Mouse (Mus musculus) forebrain, embryonic 13.5 days (tissue): ENCODE measurements around the gene Tyw1. TPM values are rescaled to one million over a fixed set of nuclear protein-coding genes. Genes with fewer than 3 reads are reported as not detected.

ENCODE experiments used
- ATAC-seq: fragments of 200-750 bp; cut with Nextera tagmentation; 2 replicates; pipeline ENCODE4 v1.8.0; 2017
- H3K27ac ChIP-seq: fragments of 300-500 bp; sonication (generic); 2 replicates; pipeline ENCODE4 v1.5.1; 2015; ENCODE audit warnings: inconsistent platforms, mild to moderate bottlenecking, moderate library complexity
- H3K27me3 ChIP-seq: fragments of 300-500 bp; sonication (generic); 2 replicates; pipeline ENCODE4 v1.6.1; 2015; ENCODE audit warnings: mild to moderate bottlenecking, inconsistent platforms
- H3K36me3 ChIP-seq: fragments of 300-500 bp; sonication (generic); 2 replicates; pipeline ENCODE4 v1.6.1; 2015; ENCODE audit warnings: mild to moderate bottlenecking, inconsistent platforms; ENCODE audit not compliant: poor library complexity, severe bottlenecking
- H3K4me1 ChIP-seq: fragments of 300-500 bp; sonication (generic); 2 replicates; pipeline ENCODE4 v1.6.1; 2015; ENCODE audit warnings: inconsistent platforms
- H3K4me2 ChIP-seq: fragments of 300-500 bp; sonication (generic); 2 replicates; pipeline ENCODE4 v1.6.1; 2015; ENCODE audit warnings: inconsistent platforms, mild to moderate bottlenecking, moderate library complexity
- H3K4me3 ChIP-seq: fragments of 300-500 bp; sonication (generic); 2 replicates; pipeline ENCODE4 v1.5.1; 2015; ENCODE audit warnings: mild to moderate bottlenecking, inconsistent platforms
- H3K9ac ChIP-seq: fragments of 300-500 bp; sonication (generic); 2 replicates; pipeline ENCODE4 v1.6.1; 2015; ENCODE audit warnings: mild to moderate bottlenecking, inconsistent platforms
- H3K9me3 ChIP-seq: fragments of 300-500 bp; sonication (generic); replicated peaks from 2 replicates; pipeline ENCODE4 v1.6.1; 2016; ENCODE audit warnings: inconsistent platforms
- WGBS: fragments of 180-500 bp; shearing (Covaris S2); methylation state at CpG from one replicate; pipeline ENCODE4 v1.1.7; 2015; 5-methylcytosine and 5-hydroxymethylcytosine counted together
- polyA plus RNA-seq: library from polyadenylated mRNA; unstranded; fragments of >200 nt; fragmentation: Nextera tagmentation; extraction: Ambion mirVana; gene quantifications from 2 replicates; pipeline ENCODE4 v1.2.1, GENCODE M21; 2015

The Tyw1 gene
- polyA plus RNA-seq, 1 experiment from 2014 or later: 24.4 TPM

DNA sequence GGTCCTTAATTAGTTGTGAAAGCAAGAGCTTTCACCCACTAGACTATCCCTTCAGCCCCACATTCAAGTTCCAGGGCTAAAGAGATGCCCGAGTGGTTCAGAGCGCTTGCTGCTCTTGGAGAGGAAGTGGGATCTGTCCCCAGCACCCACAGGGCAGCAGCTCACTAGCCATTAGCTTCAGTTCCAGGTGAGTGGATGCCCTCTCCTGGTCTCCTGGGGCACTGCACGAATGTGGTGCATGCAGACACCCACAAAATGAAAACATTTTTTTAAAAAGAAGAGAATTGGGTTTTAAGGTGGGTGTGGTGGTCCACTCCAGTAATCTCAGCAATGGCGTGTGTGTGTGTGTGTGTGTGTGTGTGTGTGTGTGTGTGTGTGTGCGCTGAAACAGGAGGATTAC is 40.7 kb downstream of the Tyw1 start:
- H3K36me3 ChIP-seq: peaks cover 69% of the 10 kb centered on the region
- no peak for ATAC-seq
- no peak overlapping the region for H3K4me2 ChIP-seq
- WGBS: 77% methylated on average over 5 of the region's 5 CpGs
- H3K4me1 ChIP-seq: peaks cover 3% of the 10 kb centered on the region; the same call in 1 of the 2 replicates
- no peak overlapping the region for H3K9ac ChIP-seq
- no peaks in the 10 kb centered on the region for H3K9me3 ChIP-seq
- H3K27ac ChIP-seq: no peak overlapping the region
- H3K4me3 ChIP-seq: no peak overlapping the region
- H3K27me3 ChIP-seq: no peaks in the 10 kb centered on the region

DNA sequence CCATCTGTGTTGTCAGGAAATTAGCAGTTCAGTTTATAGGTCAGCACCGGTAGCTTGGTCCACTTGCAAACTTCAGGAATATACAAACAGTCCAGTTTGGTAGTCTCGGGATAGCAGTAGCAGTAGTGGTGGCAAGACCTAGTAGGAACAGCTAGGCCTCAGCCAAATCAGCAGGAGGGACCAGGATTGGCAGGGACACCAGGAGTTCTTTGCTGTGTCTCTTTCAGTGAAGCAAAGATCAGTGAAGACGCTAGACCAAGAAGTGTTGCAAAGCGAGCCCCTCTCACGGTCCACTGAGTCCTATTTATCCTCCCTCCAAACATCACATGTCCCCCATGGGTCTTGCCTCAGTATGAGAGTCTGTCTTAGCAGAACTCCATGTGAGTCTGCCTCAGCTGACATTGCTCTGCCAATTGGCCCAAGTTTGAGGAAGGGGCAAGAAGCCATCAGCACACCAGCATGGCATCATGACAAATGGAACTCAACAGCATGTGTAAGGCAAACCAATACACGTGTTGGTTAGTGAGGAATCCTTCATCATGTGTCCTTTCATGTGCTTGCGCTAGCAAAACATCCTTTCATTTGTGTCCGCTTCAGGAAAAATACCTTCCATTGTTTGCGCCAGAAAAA is 43.5 kb downstream of the Tyw1 start:
- no peaks in the 10 kb centered on the region for H3K27me3 ChIP-seq
- ATAC-seq: no peak
- no peaks in the 10 kb centered on the region for H3K9me3 ChIP-seq
- H3K4me1 ChIP-seq: peaks cover under 1% of the 10 kb centered on the region; the same call in 1 of the 2 replicates
- WGBS: 92% methylated on average over 9 of the region's 9 CpGs
- no peak overlapping the region for H3K4me2 ChIP-seq
- no peak overlapping the region for H3K4me3 ChIP-seq
- no peak overlapping the region for H3K9ac ChIP-seq
- H3K27ac ChIP-seq: no peak overlapping the region
- peaks cover 62% of the 10 kb centered on the region for H3K36me3 ChIP-seq

DNA sequence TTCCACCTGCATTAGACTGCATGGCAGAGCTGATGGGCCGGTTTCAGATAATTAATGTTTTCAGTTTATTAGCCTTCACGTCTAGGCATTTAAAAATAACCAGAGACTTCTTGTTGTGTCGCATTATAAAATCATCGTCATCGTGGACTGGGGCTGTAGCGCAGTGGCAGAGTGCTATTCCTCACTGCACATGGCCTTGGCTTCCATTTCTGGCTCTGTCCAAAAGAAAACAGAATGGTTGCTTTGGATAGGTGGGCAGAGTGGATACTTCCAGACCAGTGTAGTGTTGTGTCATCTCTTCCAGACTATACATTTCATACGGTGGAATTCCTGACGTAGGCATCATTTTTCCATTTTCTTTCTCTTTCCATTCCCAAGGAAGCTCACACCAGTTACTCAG is 44.1 kb downstream of the Tyw1 start:
- Histone ChIP-seq H3K9me3 (no peaks in the 10 kb centered on the region), H3K36me3 (peaks cover 65% of the 10 kb centered on the region), H3K27ac (no peak overlapping the region), H3K9ac (no peak overlapping the region), H3K4me2 (no peak overlapping the region), H3K27me3 (no peaks in the 10 kb centered on the region), H3K4me3 (no peak overlapping the region), H3K4me1 (no peaks in the 10 kb centered on the region)
- WGBS: 91% methylated on average over 8 of the region's 8 CpGs
- ATAC-seq: no peak

DNA sequence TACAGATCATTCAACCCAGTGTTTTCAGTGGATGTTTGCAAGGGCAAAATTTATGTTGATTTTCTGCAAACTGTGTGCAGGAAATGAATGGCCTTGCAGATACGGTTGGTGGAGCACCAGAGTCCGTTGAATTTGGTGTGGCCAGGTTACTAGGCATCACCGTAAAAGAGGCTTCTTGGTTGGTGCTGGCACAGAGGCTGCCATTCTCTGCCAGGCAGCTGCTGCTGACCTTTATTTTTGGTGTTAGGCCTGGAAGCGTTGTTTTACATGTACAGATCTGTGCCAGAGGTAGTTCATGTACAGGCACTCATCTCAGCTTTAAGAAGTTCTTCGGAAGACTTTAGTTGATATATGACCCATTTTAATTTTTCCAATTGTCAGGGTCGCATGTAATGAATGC is 48.2 kb downstream of the Tyw1 start:
- H3K9me3 ChIP-seq: no peaks in the 10 kb centered on the region
- H3K4me1 ChIP-seq: no peaks in the 10 kb centered on the region
- H3K36me3 ChIP-seq: peaks cover 56% of the 10 kb centered on the region
- no peak overlapping the region for H3K4me3 ChIP-seq
- no peaks in the 10 kb centered on the region for H3K27me3 ChIP-seq
- 97% methylated on average over 6 of the region's 6 CpGs for WGBS
- H3K4me2 ChIP-seq: no peak overlapping the region
- no peak overlapping the region for H3K27ac ChIP-seq
- no peak for ATAC-seq
- H3K9ac ChIP-seq: no peak overlapping the region

DNA sequence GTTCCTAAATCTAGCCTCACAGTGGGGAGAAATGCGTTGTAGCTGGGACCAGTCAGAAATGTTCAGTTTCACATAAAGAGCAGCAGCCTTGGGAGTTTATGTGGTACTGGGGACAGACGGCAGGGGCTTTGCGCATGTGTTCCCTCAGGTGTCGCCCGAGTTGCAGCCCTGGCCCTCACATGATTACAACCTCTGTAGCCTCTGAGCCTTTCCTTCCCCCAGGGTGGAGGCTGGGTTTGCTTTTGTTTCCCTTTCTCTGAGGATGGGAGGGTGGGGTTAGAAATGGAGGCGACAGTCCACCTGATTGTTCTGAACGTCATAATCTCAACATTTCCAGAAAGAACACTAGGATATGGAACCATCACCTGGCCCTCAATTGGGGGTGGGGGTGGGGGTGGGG is 52.5 kb downstream of the Tyw1 start:
- no peak overlapping the region for H3K27ac ChIP-seq
- 75% methylated on average over 7 of the region's 7 CpGs for WGBS

DNA sequence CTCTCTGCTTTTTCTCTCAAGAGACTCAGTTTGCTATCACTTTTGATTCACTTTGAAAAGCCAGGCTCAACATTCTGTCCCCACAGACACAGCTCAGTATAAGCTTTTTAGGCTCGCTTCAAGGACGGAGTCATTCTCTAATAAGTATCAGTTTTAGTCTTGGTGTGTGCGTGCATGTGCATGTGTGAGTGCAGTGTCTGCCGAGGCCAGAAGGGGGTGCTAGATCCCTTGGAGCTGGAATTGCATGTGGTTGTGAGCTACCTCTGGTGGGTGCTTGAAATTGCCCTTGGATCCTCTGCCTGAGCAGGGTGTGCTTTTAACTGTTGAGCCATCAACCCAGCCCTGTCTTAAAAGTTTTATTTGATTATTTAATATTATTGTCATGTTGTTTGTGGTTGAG is 54.7 kb downstream of the Tyw1 start:
- Histone ChIP-seq H3K4me3 (no peak overlapping the region), H3K4me2 (no peak overlapping the region), H3K27ac (no peak overlapping the region), H3K4me1 (no peaks in the 10 kb centered on the region), H3K9ac (no peak overlapping the region), H3K9me3 (no peaks in the 10 kb centered on the region), H3K27me3 (no peaks in the 10 kb centered on the region), H3K36me3 (peaks cover 27% of the 10 kb centered on the region)
- ATAC-seq: no peak
- over 99% methylated on average over 4 of the region's 4 CpGs for WGBS

More for the DNA sequence above, 52.5 kb downstream of the Tyw1 start:
- no peaks in the 10 kb centered on the region for H3K9me3 ChIP-seq
- no peak for ATAC-seq
- no peaks in the 10 kb centered on the region for H3K4me1 ChIP-seq
- no peak overlapping the region for H3K4me2 ChIP-seq
- H3K36me3 ChIP-seq: peaks cover 37% of the 10 kb centered on the region
- H3K4me3 ChIP-seq: no peak overlapping the region
- H3K27me3 ChIP-seq: no peaks in the 10 kb centered on the region
- no peak overlapping the region for H3K9ac ChIP-seq

DNA sequence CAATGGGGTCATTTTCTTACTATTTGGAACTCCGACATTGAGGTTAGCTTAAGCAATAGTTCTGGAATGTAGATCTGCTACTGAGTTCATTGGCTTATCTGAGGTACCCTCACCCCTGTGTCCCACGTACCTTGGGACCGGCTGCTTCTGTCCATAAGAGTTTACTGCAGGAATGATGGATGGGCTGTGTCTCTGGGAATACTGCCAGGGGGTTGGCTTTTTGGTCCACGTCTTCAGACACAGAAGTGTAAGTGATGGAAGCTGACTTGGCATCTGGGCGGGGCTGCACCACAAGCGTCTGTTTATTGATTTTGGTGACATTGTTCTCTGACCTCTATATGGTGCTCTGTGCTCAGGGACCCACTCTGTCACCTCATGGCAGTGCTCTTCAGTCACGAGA is 55.4 kb downstream of the Tyw1 start:
- Histone ChIP-seq H3K9ac (no peak overlapping the region), H3K4me3 (no peak overlapping the region), H3K36me3 (peaks cover 19% of the 10 kb centered on the region), H3K27ac (no peak overlapping the region), H3K4me1 (no peaks in the 10 kb centered on the region), H3K4me2 (no peak overlapping the region), H3K27me3 (no peaks in the 10 kb centered on the region), H3K9me3 (no peaks in the 10 kb centered on the region)
- no peak for ATAC-seq
- 94% methylated on average over 7 of the region's 7 CpGs for WGBS

DNA sequence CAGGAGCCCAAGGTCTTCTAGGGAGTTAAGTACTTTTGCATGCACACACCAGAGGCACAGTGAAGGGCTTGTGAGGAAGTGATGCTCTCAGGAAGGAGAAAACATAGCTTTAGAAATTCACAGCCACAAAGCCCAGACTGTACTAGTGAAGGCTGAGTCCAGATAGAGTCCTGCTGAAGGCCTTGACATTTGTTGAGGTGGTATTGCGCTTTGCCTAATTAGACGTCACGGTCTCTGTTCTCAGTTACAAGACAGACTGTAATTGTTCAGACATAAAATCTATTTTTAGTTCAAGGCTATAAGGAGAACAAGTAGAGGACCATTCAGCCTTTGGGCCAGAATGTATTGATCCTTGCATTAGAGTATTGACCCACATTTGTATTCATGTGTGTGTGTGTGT is 58.1 kb downstream of the Tyw1 start:
- no peaks in the 10 kb centered on the region for H3K4me1 ChIP-seq
- no peaks in the 10 kb centered on the region for H3K27me3 ChIP-seq
- H3K27ac ChIP-seq: no peak overlapping the region
- H3K9ac ChIP-seq: no peak overlapping the region
- H3K4me3 ChIP-seq: no peak overlapping the region
- WGBS: 88% methylated on average over 3 of the region's 3 CpGs
- H3K9me3 ChIP-seq: no peaks in the 10 kb centered on the region
- no peak overlapping the region for H3K4me2 ChIP-seq
- ATAC-seq: no peak
- peaks cover 20% of the 10 kb centered on the region for H3K36me3 ChIP-seq

DNA sequence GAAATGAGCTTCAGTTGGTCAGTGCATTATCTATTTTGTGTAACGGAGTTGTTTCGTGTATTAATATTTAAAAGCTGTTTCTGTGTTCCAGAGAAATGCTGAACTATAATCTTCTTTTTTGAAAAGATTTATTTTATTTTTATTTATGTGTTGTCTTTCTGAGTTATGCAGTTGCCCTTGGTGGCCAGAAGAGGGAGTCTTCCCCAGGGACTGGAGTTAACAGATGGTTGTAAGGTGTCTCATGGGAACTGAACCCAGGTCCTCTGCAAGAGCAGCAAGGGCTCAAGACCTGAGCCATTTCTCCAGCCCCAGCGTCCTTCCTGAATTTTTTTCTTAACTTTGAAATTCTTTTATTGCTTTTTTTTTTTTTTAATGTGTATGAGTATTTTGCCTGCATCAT is 59.5 kb downstream of the Tyw1 start:
- no peak for ATAC-seq
- no peaks in the 10 kb centered on the region for H3K9me3 ChIP-seq
- peaks cover 19% of the 10 kb centered on the region for H3K36me3 ChIP-seq
- H3K4me3 ChIP-seq: no peak overlapping the region
- WGBS: 94% methylated on average over 3 of the region's 3 CpGs
- H3K4me1 ChIP-seq: no peaks in the 10 kb centered on the region
- no peak overlapping the region for H3K9ac ChIP-seq
- no peak overlapping the region for H3K27ac ChIP-seq
- no peaks in the 10 kb centered on the region for H3K27me3 ChIP-seq
- no peak overlapping the region for H3K4me2 ChIP-seq

DNA sequence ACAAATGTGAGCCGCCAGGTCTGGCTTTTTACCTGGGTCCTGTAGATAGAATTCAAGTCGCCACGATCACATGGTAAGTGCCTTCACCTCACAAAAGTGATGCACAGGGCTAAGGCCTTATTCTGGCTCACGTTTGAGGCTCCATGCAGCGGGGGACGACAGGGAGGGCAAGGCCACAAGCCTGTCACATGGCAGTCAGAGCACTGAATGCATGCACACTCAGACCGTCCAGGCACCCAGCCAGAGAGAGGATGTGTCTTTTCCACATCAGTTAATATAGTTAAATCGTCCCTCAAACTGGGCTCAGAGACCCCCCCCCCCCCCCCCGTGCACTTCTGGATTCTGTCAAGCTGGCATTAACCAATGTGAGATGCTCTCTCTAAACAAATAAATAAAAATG is 60.9 kb downstream of the Tyw1 start:
- Histone ChIP-seq H3K4me3 (no peak overlapping the region), H3K4me2 (no peak overlapping the region), H3K9me3 (no peaks in the 10 kb centered on the region), H3K27me3 (no peaks in the 10 kb centered on the region), H3K27ac (no peak overlapping the region), H3K36me3 (peaks cover 7% of the 10 kb centered on the region; the same call in 1 of the 2 replicates), H3K9ac (no peak overlapping the region), H3K4me1 (no peaks in the 10 kb centered on the region)
- 85% methylated on average over 9 of the region's 9 CpGs for WGBS
- ATAC-seq: no peak

DNA sequence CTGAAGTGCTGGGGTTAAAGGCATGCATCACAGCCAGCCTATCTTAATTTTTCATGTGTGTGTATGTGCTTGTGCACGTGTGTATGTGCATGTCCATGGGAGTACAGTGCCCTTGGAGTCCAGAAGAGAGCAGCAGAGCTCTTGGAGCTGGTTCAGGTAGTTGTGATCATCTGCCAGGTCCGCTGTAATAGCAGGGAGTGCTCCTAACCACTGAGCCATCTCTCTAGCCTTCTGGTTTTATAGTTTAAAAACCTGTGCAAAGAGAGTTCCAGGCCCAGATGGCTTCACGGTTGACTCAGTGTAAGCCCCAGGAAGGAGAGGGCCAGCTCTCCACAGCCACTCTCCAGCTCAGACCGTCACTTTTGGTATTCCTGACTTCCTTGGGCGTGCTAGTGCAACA is 64.4 kb downstream of the Tyw1 start:
- Histone ChIP-seq H3K4me2 (no peak overlapping the region), H3K9ac (no peak overlapping the region), H3K27ac (no peak overlapping the region), H3K27me3 (no peaks in the 10 kb centered on the region), H3K36me3 (peaks cover 14% of the 10 kb centered on the region; the same call in 1 of the 2 replicates), H3K9me3 (peaks cover 7% of the 10 kb centered on the region), H3K4me3 (no peak overlapping the region), H3K4me1 (peaks cover 9% of the 10 kb centered on the region; the same call in 1 of the 2 replicates)
- no peak for ATAC-seq
- WGBS: 90% methylated on average over 5 of the region's 5 CpGs

DNA sequence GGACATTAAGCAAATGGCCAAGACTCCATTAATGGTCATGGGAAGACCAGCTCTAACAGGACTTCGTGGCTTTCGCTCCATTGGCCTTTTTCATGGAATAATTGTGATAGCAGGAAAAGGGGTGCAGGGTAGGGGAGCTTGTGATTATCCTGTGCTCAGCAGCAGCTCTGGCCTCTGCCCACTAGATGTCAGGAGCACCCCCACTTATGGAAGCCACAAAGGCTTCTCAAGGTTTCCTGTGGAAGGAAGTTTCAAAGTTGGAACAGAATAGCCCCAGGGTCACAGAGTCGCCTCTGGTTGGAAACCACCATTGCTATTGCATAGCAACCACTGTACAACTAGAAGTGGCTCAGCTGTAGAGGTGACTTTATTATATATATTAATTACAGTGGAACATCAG is 65.1 kb downstream of the Tyw1 start:
- Histone ChIP-seq H3K9me3 (peaks cover 7% of the 10 kb centered on the region), H3K27me3 (no peaks in the 10 kb centered on the region), H3K27ac (no peak overlapping the region), H3K4me2 (no peak overlapping the region), H3K9ac (no peak overlapping the region), H3K4me3 (no peak overlapping the region), H3K4me1 (peaks cover 9% of the 10 kb centered on the region; the same call in 1 of the 2 replicates), H3K36me3 (peaks cover 21% of the 10 kb centered on the region)
- WGBS: 86% methylated on average over 3 of the region's 3 CpGs
- ATAC-seq: no peak

DNA sequence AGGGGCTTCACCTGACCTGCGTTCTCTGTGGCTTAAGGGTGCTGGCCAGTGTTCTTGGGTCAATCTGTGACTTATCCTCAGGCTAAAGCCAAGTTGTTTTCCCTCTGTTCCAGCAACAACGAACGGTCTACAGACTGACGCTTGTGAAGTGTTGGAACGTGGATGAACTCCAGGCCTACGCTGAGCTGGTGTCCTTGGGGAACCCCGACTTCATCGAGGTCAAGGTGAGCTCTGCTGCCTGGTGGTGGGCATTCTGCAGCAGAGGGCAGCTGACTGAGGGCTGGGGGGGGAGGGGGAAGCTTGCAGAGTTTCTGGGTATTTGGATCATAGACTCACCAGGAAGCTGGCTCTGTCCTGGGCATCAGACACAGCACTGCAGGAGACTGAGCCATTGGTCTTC is 70.1 kb downstream of the Tyw1 start:
- WGBS: 96% methylated on average over 8 of the region's 8 CpGs
- H3K36me3 ChIP-seq: peaks cover 35% of the 10 kb centered on the region
- H3K4me3 ChIP-seq: no peak overlapping the region
- no peak overlapping the region for H3K27ac ChIP-seq
- H3K9ac ChIP-seq: no peak overlapping the region
- no peak overlapping the region for H3K4me2 ChIP-seq
- ATAC-seq: no peak
- peaks cover 13% of the 10 kb centered on the region; the same call in 1 of the 2 replicates for H3K4me1 ChIP-seq
- no peaks in the 10 kb centered on the region for H3K27me3 ChIP-seq
- H3K9me3 ChIP-seq: peaks cover 7% of the 10 kb centered on the region
